Mouse (Mus musculus) intestine, postnatal 0 days (tissue): ENCODE results near the gene Il1f8. TPM values are rescaled to one million over a fixed set of nuclear protein-coding genes. Genes with fewer than 3 reads are reported as not detected.
A peak's percentile ranks its signal among the peaks of the same experiment; 100 is the strongest.
"Not testable (repeated sequence)": the region's sequence is repeated elsewhere in the genome, so short reads cannot be mapped to it uniquely, and the experiment has no call there.

ENCODE experiments used
- ATAC-seq: fragments of 200-750 bp; cut with Nextera tagmentation; 2 replicates; pipeline ENCODE4 v1.8.0; 2017; ENCODE audit warnings: mild to moderate bottlenecking, moderate TSS enrichment, moderate library complexity
- H3K27ac ChIP-seq: fragments of 300-500 bp; sonication (generic); 2 replicates; pipeline ENCODE4 v1.5.1; 2014; ENCODE audit warnings: mild to moderate bottlenecking, low read depth, low read length, moderate library complexity
- H3K27me3 ChIP-seq: fragments of 300-500 bp; sonication (generic); replicated peaks from 2 replicates; pipeline ENCODE4 v1.6.1; 2014; ENCODE audit warnings: low read length, mixed read lengths; ENCODE audit not compliant: control insufficient read depth, insufficient read depth
- H3K36me3 ChIP-seq: fragments of 300-500 bp; sonication (generic); 2 replicates; pipeline ENCODE4 v1.6.1; 2014; ENCODE audit warnings: mild to moderate bottlenecking, moderate library complexity; ENCODE audit not compliant: control insufficient read depth, insufficient read depth
- H3K4me1 ChIP-seq: fragments of 300-500 bp; sonication (generic); replicated peaks from 2 replicates; pipeline ENCODE4 v1.6.1; 2014; ENCODE audit warnings: antibody characterized with exemption, low read length, mixed read lengths; ENCODE audit not compliant: control insufficient read depth, insufficient read depth
- H3K4me2 ChIP-seq: fragments of 300-500 bp; sonication (generic); replicated peaks from 2 replicates; pipeline ENCODE4 v1.6.1; 2014; ENCODE audit warnings: low read depth, mild to moderate bottlenecking, moderate library complexity
- H3K4me3 ChIP-seq: fragments of 300-500 bp; sonication (generic); 2 replicates; pipeline ENCODE4 v1.5.1; 2014; ENCODE audit warnings: low read depth, low read length
- H3K9ac ChIP-seq: fragments of 300-500 bp; sonication (generic); 2 replicates; pipeline ENCODE4 v1.6.1; 2014; ENCODE audit warnings: mild to moderate bottlenecking, low read depth, low read length
- H3K9me3 ChIP-seq: fragments of 300-500 bp; sonication (generic); 2 replicates; pipeline ENCODE4 v1.6.1; 2016; ENCODE audit warnings: mixed run types; ENCODE audit not compliant: control insufficient read depth
- CTCF ChIP-seq: sonication (generic); IDR thresholded peaks from 2 replicates; pipeline ENCODE4 v1.5.1; 2016; ENCODE audit warnings: low read depth, mild to moderate bottlenecking, control low read depth, antibody characterized with exemption, moderate library complexity
- WGBS: fragments of 180-500 bp; shearing (Covaris S2); extraction: QIAGEN DNeasy Blood & Tissue Kit; methylation state at CpG from one replicate; pipeline ENCODE4 v1.1.7; 2014; 5-methylcytosine and 5-hydroxymethylcytosine counted together
- polyA plus RNA-seq: library from polyadenylated mRNA; unstranded; fragments of >200 nt; fragmentation: Nextera tagmentation; extraction: Ambion mirVana; gene quantifications from 2 replicates; pipeline ENCODE4 v1.2.1, GENCODE M21; 2015

Il1f8 gene
- not detected in 2 replicates for polyA plus RNA-seq

GRCm38 (mm10) chr2:24152861-24153260 lies at the start of gene Il1f8:
TSS of gene Il1f8 (plus strand) at chr2:24153161.
- Histone ChIP-seq H3K27ac (no peak within 1 kb of the TSS), H3K27me3 (no peaks in the 10 kb centered on the region), H3K9ac (no peak within 1 kb of the TSS), H3K4me2 (no peak within 1 kb of the TSS), H3K9me3 (no peaks in the 10 kb centered on the region), H3K36me3 (no peaks in the 10 kb centered on the region), H3K4me1 (no peaks in the 10 kb centered on the region), H3K4me3 (no peak within 1 kb of the TSS)
- WGBS = 63% methylated on average over 2 of the region's 2 CpGs
- ATAC-seq = no peak
- TF ChIP-seq CTCF = no peak

- Histone ChIP-seq H3K27ac (no peak overlapping the region), H3K9me3 (no peaks in the 10 kb centered on the region), H3K27me3 (no peaks in the 10 kb centered on the region), H3K4me3 (no peak overlapping the region), H3K36me3 (no peaks in the 10 kb centered on the region), H3K9ac (no peak overlapping the region), H3K4me2 (no peak overlapping the region), H3K4me1 (no peaks in the 10 kb centered on the region)
- WGBS = 77% methylated on average over 4 of the region's 4 CpGs
- no peak for TF ChIP-seq CTCF
- ATAC-seq = no peak
Observed at GRCm38 (mm10) chr2:24103619-24104289, 49.2 kb upstream of the Il1f8 start.

- Histone ChIP-seq H3K4me2 (no peak overlapping the region), H3K27ac (no peak overlapping the region), H3K4me3 (no peak overlapping the region), H3K4me1 (no peaks in the 10 kb centered on the region), H3K9me3 (no peaks in the 10 kb centered on the region), H3K9ac (no peak overlapping the region), H3K36me3 (no peaks in the 10 kb centered on the region), H3K27me3 (no peaks in the 10 kb centered on the region)
- ATAC-seq = no peak
- no peak for TF ChIP-seq CTCF
Observed at GRCm38 (mm10) chr2:24109085-24109484, 43.9 kb upstream of the Il1f8 start.

- no peaks in the 10 kb centered on the region for H3K36me3 ChIP-seq
- WGBS = 81% methylated on average over 1 of the region's 1 CpGs
- TF ChIP-seq CTCF = no peak
- no peak overlapping the region for H3K4me3 ChIP-seq
- H3K27ac ChIP-seq = no peak overlapping the region
- H3K4me1 ChIP-seq = no peaks in the 10 kb centered on the region
- no peaks in the 10 kb centered on the region for H3K9me3 ChIP-seq
- H3K4me2 ChIP-seq = no peak overlapping the region
- ATAC-seq = no peak
- H3K9ac ChIP-seq = no peak overlapping the region
- no peaks in the 10 kb centered on the region for H3K27me3 ChIP-seq
Observed at GRCm38 (mm10) chr2:24134373-24134772, 18.6 kb upstream of the Il1f8 start.

- not testable (repeated sequence) for H3K4me1 ChIP-seq, H3K9ac ChIP-seq, ATAC-seq, H3K27ac ChIP-seq, H3K4me3 ChIP-seq, H3K9me3 ChIP-seq, H3K27me3 ChIP-seq, H3K36me3 ChIP-seq
- H3K4me2 ChIP-seq = 0 out of 2 replicates have a peak overlapping the region, but pooled peaks have one; percentile 21
- WGBS = 24% methylated on average over 14 of the region's 14 CpGs
- peak; percentile 65 for TF ChIP-seq CTCF
Observed at GRCm38 (mm10) chr2:24181683-24182331, 28.8 kb downstream of the Il1f8 start.

GRCm38 (mm10) chr2:24182423-24183147 lies 29.6 kb downstream of the Il1f8 start:
- not testable (repeated sequence) for H3K27ac ChIP-seq, H3K36me3 ChIP-seq, H3K27me3 ChIP-seq, H3K4me1 ChIP-seq, H3K9me3 ChIP-seq, H3K4me3 ChIP-seq, ATAC-seq, H3K9ac ChIP-seq
- 0 out of 2 replicates have a peak overlapping the region, but pooled peaks have one; percentile 21 for H3K4me2 ChIP-seq
- 61% methylated on average over 13 of the region's 13 CpGs for WGBS

- not testable (repeated sequence) for H3K9me3 ChIP-seq, H3K4me3 ChIP-seq, H3K27me3 ChIP-seq, ATAC-seq, H3K27ac ChIP-seq, H3K36me3 ChIP-seq, H3K4me1 ChIP-seq, H3K9ac ChIP-seq, H3K4me2 ChIP-seq
Observed at GRCm38 (mm10) chr2:24184092-24184491, 31.1 kb downstream of the Il1f8 start.
